Mouse (Mus musculus): ENCODE data around the gene Mmadhc. TPM values are rescaled to one million over a fixed set of nuclear protein-coding genes. Genes with fewer than 3 reads are reported as not detected.

Gene Mmadhc
- total RNA-seq, 2 experiments from 2014 or later = 133 to 135 TPM

DNA sequence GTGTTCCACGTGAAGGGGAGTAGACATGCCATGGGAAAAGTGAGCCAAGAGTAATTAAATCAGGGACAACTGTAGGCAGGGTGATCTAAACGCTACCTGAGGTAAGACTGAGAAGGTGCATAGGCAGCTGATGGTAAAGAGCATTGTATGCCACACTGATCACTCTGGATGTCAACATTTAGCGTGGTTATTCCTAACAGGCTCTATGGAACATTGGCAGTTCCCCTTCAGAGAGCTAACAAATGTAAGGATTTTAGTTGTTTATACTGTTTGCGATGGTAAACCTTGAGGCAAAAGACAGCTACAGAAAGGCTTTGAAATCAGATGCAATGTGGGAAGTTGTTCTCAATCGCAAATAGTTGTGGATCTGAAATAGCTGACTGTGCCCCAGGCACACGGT lies 32.5 kb downstream of the Mmadhc start:
- DNase-seq = no peak

DNA sequence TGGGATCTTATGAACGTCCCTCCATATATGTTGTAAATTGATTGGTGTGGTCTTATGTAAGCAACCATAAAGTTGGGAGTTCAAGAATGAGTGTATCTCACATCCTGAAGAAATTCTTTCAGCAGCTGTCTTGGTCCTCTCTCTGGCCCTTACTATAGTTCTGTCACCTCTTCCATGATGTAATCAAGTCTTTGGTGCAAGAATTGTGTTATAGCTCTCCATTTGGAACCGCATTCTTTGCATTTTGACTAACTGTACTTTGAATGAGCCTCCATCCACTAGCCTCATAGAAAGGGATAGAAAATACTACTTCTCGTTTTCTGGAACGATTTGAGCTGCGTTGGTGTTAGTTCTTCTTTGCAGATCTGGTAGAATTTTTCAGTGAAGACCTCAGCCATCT lies 41.6 kb downstream of the Mmadhc start:
- DNase-seq = no peak

DNA sequence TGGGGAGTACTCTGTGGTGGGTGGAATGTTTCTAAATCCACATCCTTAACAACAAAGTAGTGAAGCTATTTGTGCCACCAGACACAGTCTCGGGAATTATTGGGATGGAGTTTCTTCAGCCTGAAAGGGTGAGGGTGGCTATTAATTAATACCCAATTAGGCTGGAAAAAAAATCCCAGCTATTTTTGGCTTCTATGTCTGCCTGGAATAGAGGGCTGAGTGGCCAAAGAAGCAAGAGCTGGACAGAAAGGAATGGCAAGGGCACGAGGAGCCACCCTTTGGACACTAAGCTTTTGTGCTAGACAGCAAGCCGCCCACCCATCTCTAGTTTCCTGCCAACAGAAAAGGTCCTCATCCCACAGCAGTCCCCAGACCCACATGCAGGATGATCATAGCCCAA lies 48.0 kb downstream of the Mmadhc start:
- DNase-seq = no peak

DNA sequence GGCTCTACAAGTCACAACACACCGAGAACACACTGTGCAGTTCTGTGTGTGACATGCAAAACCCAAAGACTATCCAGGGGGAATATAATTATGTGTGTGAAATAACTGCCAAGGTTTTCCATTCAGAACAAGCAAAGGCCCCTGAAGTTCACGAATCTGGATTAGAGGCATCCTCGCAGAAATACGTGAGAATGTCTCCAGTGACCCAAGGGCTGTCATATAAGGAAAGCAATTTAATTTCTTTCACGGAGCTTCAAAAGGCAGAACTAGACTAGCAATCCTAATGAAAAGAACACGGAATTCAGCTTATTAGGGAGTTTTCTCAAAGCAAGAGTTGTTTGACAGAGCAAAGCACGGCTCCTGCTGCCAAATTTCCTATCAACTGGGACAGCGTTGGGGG lies 63.1 kb downstream of the Mmadhc start:
- DNase-seq = no peak

Other genes with a start within 250 kb of the Mmadhc start
- gene Lypd6, start 230.4 kb downstream of the Mmadhc start, total RNA-seq (2021) = under 1 TPM; 0.67 to 0.90 TPM

All from heart, postnatal 4 days (tissue).